Mouse (Mus musculus) G1E (cell line): ENCODE measurements around the gene Nova2. TPM values are rescaled to one million over a fixed set of nuclear protein-coding genes. Genes with fewer than 3 reads are reported as not detected.

Source experiments
- ATAC-seq: 2 replicates; pipeline ENCODE4 v1.8.0; 2016; ENCODE audit warnings: mild to moderate bottlenecking; ENCODE audit not compliant: insufficient number of reproducible peaks, poor library complexity, low FRiP score, severe bottlenecking; ENCODE audit errors: extremely low read depth
- DNase-seq: peaks from one replicate; pipeline ENCODE4 v3.0.0; 2012; ENCODE audit warnings: low spot score
- H3K27me3 ChIP-seq: 2 replicates; pipeline ENCODE4 v1.6.1; 2012; ENCODE audit warnings: mild to moderate bottlenecking, low read length, inconsistent platforms; ENCODE audit not compliant: insufficient read depth
- H3K36me3 ChIP-seq: replicated peaks from 2 replicates; pipeline ENCODE3; 2012; ENCODE audit warnings: mild to moderate bottlenecking, inconsistent platforms
- H3K4me1 ChIP-seq: 2 replicates; pipeline ENCODE4 v1.6.1; 2012; ENCODE audit warnings: low read depth, low read length, inconsistent platforms, mixed read lengths; ENCODE audit not compliant: insufficient read depth
- H3K4me3 ChIP-seq: 2 replicates; pipeline ENCODE4 v1.5.1; 2012; ENCODE audit warnings: low read depth, mild to moderate bottlenecking, inconsistent platforms, low read length, moderate library complexity, mixed read lengths
- H3K9me3 ChIP-seq: replicated peaks from 2 replicates; pipeline ENCODE4 v1.6.1; 2012; ENCODE audit warnings: inconsistent platforms
- CTCF ChIP-seq: IDR thresholded peaks from 2 replicates; pipeline ENCODE4 v1.5.1; 2012; ENCODE audit warnings: low read depth, low read length, inconsistent platforms, mixed read lengths
- GATA1 ChIP-seq: IDR thresholded peaks from 2 replicates; pipeline ENCODE4 v1.6.1; 2012; ENCODE audit warnings: borderline replicate concordance, low read length, inconsistent platforms, mixed read lengths
- GATA2 ChIP-seq: IDR thresholded peaks from 2 replicates; pipeline ENCODE4 v1.6.1; 2012; ENCODE audit warnings: low read depth, low read length, inconsistent platforms, borderline replicate concordance
- POLR2AphosphoS5 ChIP-seq: IDR thresholded peaks from 2 replicates; pipeline ENCODE4 v1.6.1; 2012; ENCODE audit warnings: low read depth, low read length, inconsistent platforms; ENCODE audit not compliant: insufficient replicate concordance
- TAL1 ChIP-seq: conservative IDR thresholded peaks from 2 replicates; pipeline ENCODE4 v1.6.1; 2012; ENCODE audit warnings: low read depth, low read length, inconsistent platforms, mixed read lengths
- polyA plus RNA-seq: library from polyadenylated mRNA; stranded (reverse); fragments of >175 nt; gene quantifications from 2 replicates; pipeline ENCODE4 v1.2.3, GENCODE M21; 2012
- total RNA-seq, 2 experiments: library from RNA; stranded (forward) in 1 of 2; stranded (reverse) in 1 of 2; fragments of 200-1000 nt in 1 of 2; fragments of >200 nt in 1 of 2; fragmentation: Nextera tagmentation in 1 of 2; gene quantifications; 2 replicates each; pipeline ENCODE4 v1.2.3; 2014 to 2017

Gene Nova2
- total and polyA plus RNA-seq, 3 experiments = 0.05 TPM; not detected in 2

DNA sequence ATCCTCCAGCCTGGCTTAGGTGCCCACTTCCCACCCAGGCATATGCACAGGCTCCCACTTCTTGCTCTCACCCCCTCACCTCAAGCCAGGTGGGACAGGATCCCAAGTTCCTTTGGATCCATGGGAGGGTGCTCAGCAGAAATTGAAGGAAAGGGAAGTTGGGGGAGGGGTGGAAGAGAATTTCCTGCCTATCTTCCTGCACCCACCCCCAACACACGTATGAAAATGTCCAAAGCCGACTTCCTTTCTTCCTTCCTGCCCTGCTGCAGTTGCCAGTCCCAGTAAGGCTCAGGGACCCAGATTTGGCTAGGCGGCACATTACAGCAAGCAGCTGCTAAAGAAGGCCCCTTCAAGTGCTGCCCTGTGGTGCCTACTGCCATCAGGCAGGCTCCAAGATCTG is 2.1 kb downstream of the Nova2 start:
- Histone ChIP-seq H3K4me1 (no peaks in the 10 kb centered on the region; the same call in 1 of the 2 replicates), H3K4me3 (no peak overlapping the region), H3K9me3 (no peaks in the 10 kb centered on the region), H3K27me3 (peaks cover 7% of the 10 kb centered on the region), H3K36me3 (no peaks in the 10 kb centered on the region)
- DNase-seq = no peak
- no peak for ATAC-seq
- TF ChIP-seq GATA1 = no peak
- TF ChIP-seq TAL1 = no peak
- no peak for TF ChIP-seq CTCF
- no peak for TF ChIP-seq POLR2AphosphoS5
- TF ChIP-seq GATA2 = no peak

GRCm38 (mm10) chr7:18942376-18942775 is 16.7 kb downstream of the Nova2 start:
- ATAC-seq (no peak), DNase-seq (no peak)
- Histone ChIP-seq H3K4me1 (no peaks in the 10 kb centered on the region), H3K9me3 (no peaks in the 10 kb centered on the region), H3K36me3 (no peaks in the 10 kb centered on the region), H3K4me3 (no peak overlapping the region), H3K27me3 (peaks cover 2% of the 10 kb centered on the region; the same call in 1 of the 2 replicates)
- TF ChIP-seq GATA1 = no peak
- no peak for TF ChIP-seq GATA2
- TF ChIP-seq POLR2AphosphoS5 = no peak
- TF ChIP-seq TAL1 = no peak
- no peak for TF ChIP-seq CTCF

DNA sequence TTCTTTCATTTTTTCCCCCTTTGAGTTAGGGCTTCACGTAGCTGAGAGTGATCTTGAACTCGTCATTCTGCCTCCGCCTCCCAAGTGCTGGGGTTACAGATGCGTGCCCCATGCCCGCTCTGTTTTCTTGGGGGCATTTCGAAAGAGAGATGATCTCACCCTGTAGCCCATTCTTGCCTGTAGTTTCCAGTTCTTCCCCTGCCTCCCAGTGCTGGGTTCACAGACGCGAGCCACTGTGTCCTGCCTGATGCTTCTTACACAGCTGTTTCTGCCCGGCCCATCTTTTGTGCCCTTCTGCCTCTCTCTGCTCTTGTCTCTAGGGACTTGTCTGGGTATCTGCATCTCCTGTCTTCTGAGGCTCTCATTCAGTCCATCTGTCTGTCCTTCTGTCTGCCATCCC is 17.1 kb downstream of the Nova2 start:
- Histone ChIP-seq H3K27me3 (peaks cover 2% of the 10 kb centered on the region; the same call in 1 of the 2 replicates), H3K9me3 (no peaks in the 10 kb centered on the region), H3K4me3 (no peak overlapping the region), H3K36me3 (no peaks in the 10 kb centered on the region), H3K4me1 (no peaks in the 10 kb centered on the region)
- DNase-seq = no peak
- no peak for TF ChIP-seq CTCF
- TF ChIP-seq POLR2AphosphoS5 = no peak
- TF ChIP-seq GATA1 = no peak
- no peak for TF ChIP-seq TAL1
- TF ChIP-seq GATA2 = no peak
- ATAC-seq = no peak

GRCm38 (mm10) chr7:18948151-18948550 is 22.5 kb downstream of the Nova2 start:
- Histone ChIP-seq H3K9me3 (no peaks in the 10 kb centered on the region), H3K4me1 (no peaks in the 10 kb centered on the region), H3K27me3 (peaks cover 2% of the 10 kb centered on the region; the same call in 1 of the 2 replicates), H3K4me3 (no peak overlapping the region), H3K36me3 (no peaks in the 10 kb centered on the region)
- TF ChIP-seq TAL1 (no peak), GATA1 (no peak), POLR2AphosphoS5 (no peak), CTCF (no peak), GATA2 (no peak)
- ATAC-seq = no peak
- no peak for DNase-seq

DNA sequence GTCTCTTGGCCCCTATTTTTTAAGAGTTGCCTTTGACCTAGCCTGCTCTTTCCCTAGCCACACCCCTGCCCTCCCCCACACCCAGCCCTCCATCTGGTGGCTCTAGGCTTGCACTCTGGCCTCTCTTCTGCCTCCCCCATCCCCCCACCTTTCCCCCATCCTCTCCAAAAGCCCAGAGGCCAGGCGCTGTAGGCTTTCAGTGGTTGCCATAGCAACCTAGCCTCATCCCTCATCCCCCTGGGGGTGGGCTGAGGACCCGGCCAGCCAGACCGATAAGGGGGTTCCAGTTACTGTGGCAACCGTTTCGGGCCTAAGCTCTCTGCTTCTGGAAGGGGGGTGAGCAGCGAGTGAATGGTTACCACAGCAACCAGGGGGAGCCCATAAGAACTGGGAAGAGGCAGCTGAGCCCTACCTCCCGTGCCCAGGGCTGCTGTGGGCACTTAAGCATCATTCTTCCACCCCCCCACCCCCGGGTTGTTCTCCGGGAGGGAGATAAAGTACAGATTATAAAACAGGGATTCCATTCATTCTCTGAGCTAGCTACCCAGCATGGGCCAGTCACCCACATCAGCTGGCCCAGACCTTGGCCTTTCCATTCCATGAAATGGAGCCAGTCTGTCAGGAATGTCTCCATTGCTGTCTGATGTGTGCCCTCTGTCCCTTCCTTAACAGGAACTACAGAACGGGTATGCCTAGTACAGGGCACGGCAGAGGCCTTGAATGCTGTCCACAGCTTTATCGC is 24.3 kb downstream of the Nova2 start:
- TF ChIP-seq POLR2AphosphoS5 = no peak
- no peak for TF ChIP-seq CTCF
- no peak for TF ChIP-seq GATA2
- no peak for TF ChIP-seq GATA1
- TF ChIP-seq TAL1 = no peak
- Histone ChIP-seq H3K36me3 (no peaks in the 10 kb centered on the region), H3K9me3 (no peaks in the 10 kb centered on the region), H3K4me3 (no peak overlapping the region), H3K27me3 (no peaks in the 10 kb centered on the region), H3K4me1 (no peaks in the 10 kb centered on the region)
- ATAC-seq (no peak), DNase-seq (no peak)

DNA sequence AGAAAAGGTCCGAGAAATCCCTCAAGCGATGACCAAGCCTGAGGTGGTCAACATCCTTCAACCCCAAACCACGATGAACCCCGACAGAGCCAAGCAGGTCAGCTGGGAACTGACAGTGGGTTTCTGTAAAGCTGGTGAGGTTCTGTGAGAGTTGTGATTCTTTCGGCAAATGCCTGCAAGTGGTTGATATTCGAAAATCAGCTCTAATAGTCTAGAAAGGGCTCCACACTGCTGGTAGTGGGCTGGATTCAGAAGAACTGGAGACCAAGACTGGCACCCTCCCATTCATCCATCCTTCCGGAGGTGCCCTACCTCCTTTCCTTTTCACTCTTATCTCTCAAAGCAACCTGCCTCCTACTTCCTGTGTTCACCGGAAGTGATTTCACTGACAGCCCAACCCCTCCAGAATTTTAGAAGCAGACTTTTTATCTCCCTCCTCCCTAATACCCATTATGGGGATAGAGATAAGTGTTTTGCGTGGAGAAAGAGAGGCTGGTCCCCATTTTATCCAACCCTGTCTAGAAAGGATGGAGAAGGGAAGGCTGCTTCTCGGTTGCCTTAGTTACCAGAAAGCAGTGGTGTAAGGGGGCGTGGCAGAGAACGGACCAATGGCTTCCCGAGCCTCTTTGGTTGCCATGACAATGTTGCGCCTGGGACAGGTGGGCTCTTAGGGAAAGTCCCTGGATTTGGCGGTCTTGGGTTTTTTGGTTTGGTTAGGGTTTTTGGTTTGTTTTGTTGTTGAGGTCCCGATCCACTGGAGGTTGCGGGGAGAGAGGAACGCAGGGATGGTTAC is 25.0 kb downstream of the Nova2 start:
- Histone ChIP-seq H3K4me1 (no peaks in the 10 kb centered on the region), H3K9me3 (no peaks in the 10 kb centered on the region), H3K4me3 (no peak overlapping the region), H3K27me3 (no peaks in the 10 kb centered on the region), H3K36me3 (no peaks in the 10 kb centered on the region)
- ATAC-seq (no peak), DNase-seq (no peak)
- TF ChIP-seq POLR2AphosphoS5 (no peak), GATA2 (no peak), TAL1 (no peak), CTCF (no peak), GATA1 (no peak)
